Mouse (Mus musculus) liver, postnatal 0 days (tissue): ENCODE results near the gene Ift20.

Experiments
- CTCF ChIP-seq: sonication (generic); IDR thresholded peaks from 2 replicates; pipeline ENCODE4 v1.5.1; 2016; ENCODE audit warnings: antibody characterized with exemption, low read depth
- EP300 ChIP-seq: IDR thresholded peaks from 2 replicates; pipeline ENCODE4 v1.6.1; 2016; ENCODE audit warnings: antibody characterized with exemption, low read depth, mild to moderate bottlenecking

DNA sequence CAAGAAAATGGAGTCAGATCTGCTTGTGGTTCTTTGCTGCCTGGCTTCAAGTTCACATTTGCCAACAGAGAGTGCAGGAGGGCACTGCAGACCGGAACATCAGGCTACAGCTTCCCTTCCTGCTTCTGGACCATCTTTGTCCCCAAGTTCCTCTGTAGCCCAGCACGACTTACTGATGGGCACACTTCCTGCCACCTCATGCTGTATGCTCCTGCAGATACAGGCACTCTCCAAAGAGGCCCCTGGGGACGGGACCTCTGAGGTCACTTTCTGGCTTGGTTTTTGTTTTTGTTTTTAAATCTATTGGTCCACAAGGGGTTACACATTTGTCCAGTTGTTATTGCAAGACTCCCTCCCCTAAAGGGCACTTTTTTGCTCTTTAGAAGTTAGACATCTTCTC lies 33.6 kb downstream of the Ift20 start:
- no peak for TF ChIP-seq CTCF
- no peak for TF ChIP-seq EP300
